Mouse (Mus musculus) neural tube, postnatal 0 days (tissue): ENCODE measurements around the gene 1700016K19Rik. TPM values are rescaled to one million over a fixed set of nuclear protein-coding genes. Genes with fewer than 3 reads are reported as not detected.

Experiments
- polyA plus RNA-seq: library from polyadenylated mRNA; unstranded; fragments of >200 nt; fragmentation: Nextera tagmentation; extraction: Ambion mirVana; gene quantifications from 2 replicates; pipeline ENCODE4 v1.2.1, GENCODE M21; 2015

1700016K19Rik gene
- 5.3 TPM in 2 replicates for polyA plus RNA-seq

DNA sequence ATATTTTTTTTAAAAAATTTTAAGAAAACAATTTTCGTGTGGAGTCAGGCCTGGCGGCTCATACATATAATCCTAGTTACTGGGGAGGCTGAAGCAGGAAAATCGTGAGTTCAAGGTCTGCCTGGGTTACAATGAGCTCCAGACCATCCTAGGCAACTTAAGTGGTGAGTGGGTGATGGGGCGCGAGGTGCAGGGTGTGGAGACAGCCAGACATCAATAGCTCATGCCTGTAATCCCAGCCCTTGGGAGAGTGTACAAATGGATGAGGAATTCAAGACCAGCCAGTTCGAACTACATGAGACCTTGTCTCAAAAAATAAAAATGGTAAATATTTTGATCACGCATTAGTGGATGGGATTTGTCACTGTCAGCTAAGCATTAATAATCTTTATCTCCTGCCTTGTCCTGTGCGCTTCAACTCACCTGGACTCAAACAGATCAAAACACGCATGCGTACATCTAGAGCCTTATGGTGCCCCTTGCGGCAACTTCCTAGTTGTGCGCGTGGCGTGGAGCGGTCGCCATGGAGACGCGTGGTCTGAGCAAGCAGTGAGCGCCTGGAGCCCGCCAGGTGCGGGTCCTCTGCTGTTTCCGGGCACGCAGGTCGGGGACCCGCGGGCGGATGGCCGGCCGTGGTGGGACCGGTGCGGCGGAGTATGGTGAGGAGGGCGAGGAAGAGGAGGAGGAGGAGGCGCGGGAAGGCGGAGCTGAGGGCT, at the start of gene 1700016K19Rik:
Gene 1700016K19Rik (plus strand): TSS at position 473 of the 716 bp plus-strand sequence.

DNA sequence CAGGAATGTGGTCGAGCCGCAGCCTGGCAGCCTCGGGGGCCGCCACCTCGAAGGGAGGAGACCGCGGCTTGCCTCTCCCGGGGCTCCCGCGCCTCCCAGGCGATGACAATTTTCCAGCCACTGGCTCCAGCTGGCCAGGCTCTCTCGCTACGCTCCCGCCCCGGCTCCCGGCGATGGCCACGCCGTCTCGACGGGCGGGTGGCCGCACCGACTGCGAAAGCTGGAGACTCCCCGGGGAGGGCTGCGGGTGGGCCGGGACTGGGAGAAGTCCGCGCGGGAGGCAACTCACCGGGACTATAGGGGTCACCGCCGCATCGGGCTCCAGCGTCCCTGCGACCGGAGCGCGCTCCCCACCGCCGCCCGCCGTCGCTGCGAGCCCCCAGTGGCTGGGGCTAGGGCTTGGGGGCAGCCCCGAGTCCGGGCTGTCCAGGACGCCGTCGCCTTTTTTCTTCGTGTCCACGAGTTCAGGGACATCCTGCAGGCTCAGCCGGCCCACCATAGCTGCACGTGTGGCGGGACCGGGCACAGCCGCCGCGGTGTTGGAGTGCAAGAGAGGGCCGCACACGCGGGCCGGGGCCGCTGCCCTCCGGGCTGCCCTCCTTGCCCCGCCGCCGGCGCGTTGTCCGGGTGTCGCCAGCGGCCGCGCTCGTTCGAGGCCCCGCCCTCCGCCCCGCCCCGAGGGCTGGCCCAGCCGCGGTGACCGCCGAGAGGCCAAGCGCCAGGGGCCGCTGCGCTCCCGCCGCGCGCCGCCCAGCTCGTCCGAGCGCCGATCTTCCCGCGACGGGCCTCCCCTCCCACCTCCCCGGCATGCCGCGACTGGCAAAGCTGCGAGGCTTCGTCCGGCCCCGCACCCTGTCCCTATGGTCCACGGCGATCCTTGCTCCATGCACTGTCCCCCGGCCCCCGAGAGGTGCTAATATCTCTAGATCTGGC, 27.7 kb downstream of the 1700016K19Rik start, which contains the start of gene Rflnb:
Gene Rflnb (minus strand): TSS at position 644 of the 933 bp plus-strand sequence.

Other genes with a start within 250 kb of the 1700016K19Rik start
- gene Doc2b, start 203.9 kb upstream of the 1700016K19Rik start, polyA plus RNA-seq = 4.7 and 5.4 TPM in 2 replicates
- gene Rph3al, start 61.5 kb upstream of the 1700016K19Rik start, polyA plus RNA-seq = 1.1 and 1.4 TPM in 2 replicates
- gene Rflnb, start 27.9 kb downstream of the 1700016K19Rik start, polyA plus RNA-seq = 19.5 TPM in 2 replicates
- gene Vps53, start 179.7 kb downstream of the 1700016K19Rik start, polyA plus RNA-seq = 55.1 and 57.1 TPM in 2 replicates
- gene Fam57a, start 179.8 kb downstream of the 1700016K19Rik start, polyA plus RNA-seq = 20.2 and 21.7 TPM in 2 replicates
- 0.59 and 1.1 TPM in 2 replicates for gene Dbil5, start 217.7 kb downstream of the 1700016K19Rik start, polyA plus RNA-seq
- gene Gemin4, start 217.8 kb downstream of the 1700016K19Rik start, polyA plus RNA-seq = 9.1 and 12.5 TPM in 2 replicates
- gene Mrm3, start 243.8 kb downstream of the 1700016K19Rik start, polyA plus RNA-seq = 27.1 and 29.6 TPM in 2 replicates
- 103 and 109 TPM in 2 replicates for gene Glod4, start 243.8 kb downstream of the 1700016K19Rik start, polyA plus RNA-seq